Mouse (Mus musculus) urinary bladder, adult 2 months (tissue): ENCODE data around the gene Trim52. TPM values are rescaled to one million over a fixed set of nuclear protein-coding genes. Genes with fewer than 3 reads are reported as not detected.
"Not testable (repeated sequence)": the region's sequence is repeated elsewhere in the genome, so short reads cannot be mapped to it uniquely, and the experiment has no call there.

Experiments used
- DNase-seq: peaks from one replicate; pipeline ENCODE4 v3.0.0; 2022; ENCODE audit warnings: low spot score
- polyA plus RNA-seq: library from polyadenylated mRNA; depleted of rRNA; stranded (reverse); fragments of >200 nt; gene quantifications from 2 replicates; pipeline ENCODE4 v1.2.3, GENCODE M21; 2012; rRNA removed

The Trim52 gene
- polyA plus RNA-seq = not detected in 2 replicates

DNA sequence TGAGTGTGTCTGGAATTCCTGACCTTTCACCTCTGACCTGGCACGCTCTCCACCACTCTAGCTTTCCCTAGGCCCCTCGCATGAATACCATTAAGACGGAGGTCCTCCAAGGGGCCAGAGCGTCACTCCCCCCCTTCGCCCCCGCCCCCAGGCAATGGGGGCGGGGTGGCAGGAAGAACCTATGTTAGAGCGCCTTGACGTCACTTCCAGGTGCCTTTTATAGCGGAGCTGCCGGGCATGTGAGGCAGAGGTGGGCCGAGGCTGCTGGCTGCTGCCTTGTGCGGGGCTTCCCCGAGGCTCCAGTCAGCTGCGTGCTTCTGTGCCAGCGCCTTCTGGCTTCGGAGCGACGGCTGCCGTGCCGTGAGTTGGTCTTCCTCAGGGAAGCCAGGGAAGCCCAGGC is at the start of gene Trim52:
Trim52 (plus strand) TSS at position 219 of the 400 bp plus-strand sequence.
- no peak for DNase-seq

DNA sequence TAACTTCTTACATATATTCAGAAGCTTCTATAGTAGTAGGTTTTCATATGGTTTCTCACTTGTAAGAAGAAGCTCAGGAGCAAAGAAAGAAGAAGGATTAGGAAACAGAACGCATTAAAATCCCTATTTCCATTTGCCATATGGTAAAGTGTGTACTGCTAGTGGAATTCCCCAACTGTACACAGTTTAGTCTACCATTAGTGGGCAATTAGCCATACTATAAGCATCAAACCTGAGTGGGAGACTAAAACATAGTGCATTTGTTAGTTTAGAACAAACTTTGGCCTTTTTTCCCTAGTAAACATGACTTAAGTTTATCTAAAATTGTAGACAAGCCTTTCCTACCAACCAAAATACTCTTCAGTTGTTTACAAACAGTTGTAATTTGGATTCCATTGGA is 33.4 kb upstream of the Trim52 start:
- no peak for DNase-seq

DNA sequence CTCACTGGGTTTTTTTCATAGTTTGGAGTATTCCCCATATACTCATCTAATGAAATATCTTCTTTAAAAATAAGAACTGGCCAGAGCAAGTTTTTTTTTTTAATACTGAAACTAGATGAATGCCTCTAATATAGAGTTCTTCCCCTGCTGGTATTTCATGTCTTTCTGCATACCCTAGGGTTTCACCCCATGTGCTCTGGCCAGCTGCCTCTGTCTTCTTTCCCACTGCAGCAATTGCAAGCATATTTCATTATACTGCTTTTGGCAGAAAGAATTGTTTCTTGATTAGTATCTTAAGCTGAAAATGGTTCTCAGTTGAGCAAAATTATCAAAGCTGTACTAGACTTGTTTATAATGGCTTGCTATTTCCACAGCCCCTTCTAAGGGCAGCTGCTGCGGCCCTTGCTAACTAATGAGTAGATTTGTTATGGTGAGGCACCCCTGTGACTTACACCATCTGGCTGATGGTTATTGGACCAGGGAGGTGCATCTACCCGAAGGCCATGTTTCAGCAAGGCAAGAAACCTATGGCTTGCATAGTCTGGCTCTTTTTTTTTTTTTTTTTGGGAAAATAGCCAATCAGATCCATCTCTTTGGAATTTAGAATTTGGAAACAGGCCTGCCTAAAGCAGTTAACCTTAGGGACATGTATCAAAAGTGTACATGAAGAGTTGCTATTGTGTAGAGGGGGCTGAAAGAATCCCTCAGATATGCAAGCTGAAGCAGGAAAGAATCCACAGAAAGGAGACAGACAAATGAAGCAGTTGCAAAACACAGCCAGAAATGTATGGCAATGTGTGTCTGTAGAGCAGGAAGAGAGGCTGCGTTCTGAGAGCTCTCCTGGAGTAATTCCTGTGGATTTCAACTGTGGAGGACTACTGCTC is 30.6 kb upstream of the Trim52 start:
- DNase-seq = no peak

DNA sequence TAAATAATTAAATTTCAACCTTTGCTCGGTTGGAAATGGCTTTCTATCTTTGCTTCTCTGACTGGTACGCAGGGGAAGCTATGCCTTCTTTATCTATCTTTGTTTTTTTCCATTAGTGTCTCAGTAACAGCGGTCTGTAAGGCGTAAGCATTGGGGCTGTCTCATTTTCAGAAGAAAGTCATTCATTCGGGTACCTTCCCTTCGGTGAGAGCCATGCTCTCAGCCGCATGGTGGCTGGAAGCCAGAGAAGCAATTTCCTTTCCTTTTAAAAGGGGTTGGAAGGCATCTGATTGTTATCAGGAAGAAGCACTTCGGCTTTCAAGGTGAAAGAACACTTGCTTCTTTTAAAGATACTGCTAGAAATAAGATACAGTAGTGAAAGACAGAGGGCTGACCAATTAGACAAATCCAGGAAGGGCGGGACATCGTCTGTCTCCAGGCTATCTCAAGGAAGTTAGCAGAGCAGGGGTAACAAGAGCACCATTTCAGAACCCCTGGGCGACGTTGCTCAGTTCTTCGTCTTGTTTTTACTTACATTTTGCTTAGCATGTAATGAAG is 17.4 kb upstream of the Trim52 start:
- DNase-seq = no peak

DNA sequence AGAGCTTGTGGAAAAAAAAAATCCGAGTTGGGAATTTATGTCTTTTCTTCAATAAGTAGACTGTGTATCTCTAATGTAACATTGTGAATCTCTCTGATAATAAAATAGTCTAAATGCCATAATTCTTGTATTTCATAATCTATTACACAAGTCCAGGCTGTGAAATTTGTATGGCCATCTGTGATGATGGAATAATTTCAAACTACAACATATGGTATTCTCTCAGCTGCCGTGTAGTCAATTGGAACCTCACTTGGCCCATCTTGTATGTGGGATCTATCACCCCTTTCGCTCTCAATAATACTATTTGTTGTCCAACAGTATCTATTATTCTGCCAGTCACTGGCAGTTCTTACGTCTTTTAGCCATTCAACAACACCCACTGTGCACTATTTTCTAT is 9.2 kb upstream of the Trim52 start:
- DNase-seq = no peak

DNA sequence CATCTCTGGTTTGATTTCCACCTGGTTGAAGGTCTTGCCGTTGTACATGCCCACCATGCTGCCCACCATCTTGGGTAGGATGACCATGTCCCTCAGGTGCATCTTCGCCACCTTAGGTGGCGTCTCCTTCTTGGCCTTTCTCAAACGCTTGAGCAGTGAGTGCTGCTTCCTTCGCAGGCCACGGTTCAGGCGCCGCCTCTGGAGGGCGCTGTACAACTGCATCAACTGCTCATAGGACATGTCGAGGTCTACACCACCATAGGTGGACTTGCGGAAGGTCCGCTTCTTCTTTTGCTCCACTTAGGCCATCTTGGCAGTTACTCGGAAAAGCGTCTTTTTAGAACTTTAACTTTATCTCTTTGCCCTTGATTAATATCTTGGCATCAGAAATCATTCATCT is 5.1 kb upstream of the Trim52 start:
- no peak for DNase-seq

DNA sequence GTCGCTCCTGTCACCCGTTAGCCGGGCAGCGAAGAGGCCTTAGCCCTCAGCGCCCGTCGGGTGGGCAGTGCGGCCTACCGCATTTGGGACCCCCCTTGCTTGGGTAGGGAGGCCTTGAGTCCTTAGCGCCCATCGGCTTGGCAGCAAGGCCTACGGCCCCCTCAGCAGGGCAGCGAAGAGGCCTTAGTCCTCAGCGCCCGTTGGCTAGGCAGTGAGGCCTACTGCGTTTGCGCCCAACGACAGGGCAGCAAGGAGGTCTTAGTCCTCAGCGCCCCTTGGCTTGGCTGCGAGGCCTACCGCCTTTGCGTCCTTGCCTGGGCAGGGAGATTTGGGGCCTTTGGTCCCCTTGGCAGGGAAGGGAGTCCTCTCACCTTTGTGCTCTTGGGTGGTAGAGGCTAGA is 427 bp downstream of the Trim52 start:
- DNase-seq = no peak

DNA sequence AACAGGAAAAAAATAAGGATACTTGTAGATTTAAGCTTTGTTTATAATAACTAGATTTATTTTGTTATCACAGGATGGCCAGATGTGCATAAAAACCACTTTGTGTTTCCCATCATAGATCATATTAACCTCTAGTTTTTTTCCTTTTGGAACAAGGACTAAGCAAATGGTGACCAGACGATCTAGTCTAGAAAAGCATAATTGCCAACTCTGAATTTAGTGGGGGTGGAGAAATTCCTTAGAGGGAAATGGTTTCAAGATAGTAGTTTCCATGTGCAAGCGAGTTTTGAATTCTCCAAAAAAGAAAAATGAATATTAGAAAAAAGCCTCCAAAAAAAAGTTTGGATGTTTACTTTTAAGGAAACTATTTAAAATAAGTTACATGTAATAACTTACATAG is 13.4 kb downstream of the Trim52 start:
- DNase-seq = no peak

DNA sequence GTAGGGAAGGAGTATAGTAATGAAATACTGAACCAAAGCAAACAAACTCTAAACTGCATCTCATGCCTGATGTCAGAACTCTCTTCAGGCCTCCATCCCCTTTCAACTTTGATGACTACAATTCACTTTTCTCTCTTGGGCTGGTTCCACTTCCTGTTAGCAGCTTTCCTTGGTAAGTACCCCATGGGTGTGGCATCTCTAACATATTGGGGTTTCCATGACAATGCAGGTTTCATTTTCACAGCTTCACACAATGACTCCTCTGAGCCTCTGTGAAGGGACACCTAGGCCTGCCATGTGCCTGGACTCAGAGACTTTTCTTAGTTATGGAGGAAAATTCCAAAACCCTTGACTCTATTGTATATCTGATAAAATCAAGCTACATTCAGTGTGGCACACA is 30.3 kb downstream of the Trim52 start:
- DNase-seq = no peak

DNA sequence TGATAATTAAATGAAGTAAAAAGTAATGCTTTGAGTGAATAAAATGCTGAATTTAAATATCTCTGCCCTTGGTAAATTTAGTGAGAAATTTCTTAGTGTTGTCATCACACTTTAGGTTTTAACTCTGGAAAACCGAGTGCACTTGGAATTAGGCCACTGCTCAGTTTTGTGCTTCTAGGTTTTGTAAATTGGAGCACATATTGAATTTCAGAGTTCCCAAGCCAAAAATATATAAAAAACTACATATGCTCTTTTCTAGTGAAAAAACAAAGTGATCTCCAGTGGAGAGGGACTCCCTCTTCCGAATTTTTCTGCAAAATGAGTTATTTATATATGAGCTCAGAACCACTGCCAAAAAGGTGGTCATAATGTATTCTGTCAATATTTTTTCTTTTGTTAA is 45.2 kb downstream of the Trim52 start:
- DNase-seq = no peak

DNA sequence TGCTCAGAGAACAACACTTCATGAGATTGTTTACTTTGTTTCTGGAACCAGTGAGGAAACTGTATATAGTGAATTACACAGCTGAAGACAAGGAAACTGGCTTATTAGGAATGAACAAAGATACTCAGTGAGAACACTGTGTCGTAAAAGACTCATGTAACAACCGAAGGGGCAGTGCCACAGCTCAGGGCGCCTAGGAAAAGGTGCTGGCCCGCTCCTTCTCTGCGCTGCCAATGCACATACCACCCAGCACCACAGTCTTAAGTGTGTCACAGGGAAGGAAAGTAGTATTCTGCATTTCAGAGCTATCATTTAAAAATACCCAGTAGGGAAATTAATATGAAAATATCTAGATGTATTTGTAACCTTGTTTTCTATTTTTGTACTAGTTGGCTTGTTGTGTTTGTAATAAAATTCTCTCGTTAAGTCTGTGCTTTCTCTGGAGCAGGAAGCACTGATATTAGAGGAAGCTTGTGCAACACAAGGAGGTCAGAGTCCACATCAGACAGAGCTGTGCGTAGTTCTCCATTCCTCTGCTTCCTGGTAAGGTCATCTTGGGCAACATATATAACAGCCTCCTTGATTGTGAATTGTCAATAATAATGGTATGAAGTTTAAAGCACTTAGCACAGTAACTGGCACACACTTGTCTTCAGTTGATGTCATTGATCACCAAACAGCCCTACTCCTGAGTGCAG is 49.0 kb downstream of the Trim52 start:
- no peak for DNase-seq

DNA sequence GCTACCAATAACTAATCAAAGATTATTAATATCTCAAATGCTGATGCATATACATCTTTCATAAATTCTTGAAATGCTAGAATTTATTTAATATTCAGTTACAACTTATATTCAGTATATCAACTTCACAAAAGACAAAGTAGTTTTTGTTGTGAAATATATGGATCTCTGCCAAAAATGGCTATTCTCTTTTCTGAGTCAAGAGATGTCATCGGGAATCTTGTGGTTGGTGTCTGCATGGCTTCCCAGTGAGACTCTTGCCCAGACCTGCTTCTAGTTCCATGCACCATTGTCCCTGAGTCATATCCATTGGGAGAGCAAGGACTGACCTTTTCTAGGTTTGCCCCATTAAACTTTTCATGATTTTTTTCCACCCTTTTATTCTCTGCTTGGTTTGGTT is 50.5 kb downstream of the Trim52 start:
- no peak for DNase-seq

DNA sequence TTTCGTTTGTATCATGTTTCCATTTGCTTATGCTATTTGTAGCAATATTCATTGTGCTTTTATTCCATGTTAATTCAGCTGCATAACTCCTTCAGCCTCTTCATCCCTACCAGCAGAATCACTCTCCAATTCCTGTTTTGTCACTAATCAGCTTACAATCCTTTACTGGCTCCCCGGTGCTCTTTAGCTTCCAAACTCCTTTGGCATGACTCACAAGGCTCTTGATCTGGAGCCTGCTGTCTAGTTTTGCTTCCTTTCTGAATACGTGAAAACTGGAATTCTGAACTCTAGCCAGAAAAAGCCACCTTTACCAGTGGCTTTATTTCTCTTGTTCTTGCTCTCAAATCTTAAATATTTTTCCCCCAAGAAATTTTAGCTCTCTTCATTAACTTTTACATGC is 56.3 kb downstream of the Trim52 start:
- DNase-seq = no peak

DNA sequence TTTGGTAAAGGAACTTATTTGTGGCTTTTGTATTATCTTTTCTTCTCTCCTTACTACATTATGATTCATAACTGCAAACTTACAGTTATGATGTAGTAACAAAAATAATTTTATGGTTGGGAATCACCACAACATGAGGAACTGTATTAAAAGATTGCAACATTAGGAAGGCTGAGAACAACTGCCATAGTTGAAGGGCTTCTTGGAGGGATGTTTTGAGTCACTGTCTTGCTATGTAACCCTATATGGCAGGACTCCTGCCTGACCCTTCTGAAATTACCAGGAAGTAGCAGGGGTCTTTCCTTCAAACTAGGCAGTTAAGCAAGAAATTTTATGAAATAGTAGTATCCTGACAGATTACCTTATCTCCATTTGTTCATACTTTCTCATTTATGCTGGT is 57.2 kb downstream of the Trim52 start:
- no peak for DNase-seq

DNA sequence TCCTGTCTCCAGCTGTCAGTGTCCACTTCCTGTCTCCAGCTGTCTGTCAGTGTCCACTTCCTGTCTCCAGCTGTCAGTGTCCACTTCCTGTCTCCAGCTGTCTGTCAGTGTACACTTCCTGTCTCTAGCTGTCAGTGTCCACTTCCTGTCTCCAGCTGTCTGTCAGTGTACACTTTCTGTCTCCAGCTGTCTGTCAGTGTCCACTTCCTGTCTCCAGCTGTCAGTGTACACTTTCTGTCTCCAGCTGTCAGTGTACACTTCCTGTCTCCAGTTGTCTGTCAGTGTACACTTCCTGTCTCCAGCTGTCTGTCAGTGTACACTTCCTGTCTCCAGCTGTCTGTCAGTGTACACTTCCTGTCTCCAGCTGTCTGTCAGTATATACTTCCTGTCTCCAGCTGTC is 57.9 kb downstream of the Trim52 start:
- not testable (repeated sequence) for DNase-seq

DNA sequence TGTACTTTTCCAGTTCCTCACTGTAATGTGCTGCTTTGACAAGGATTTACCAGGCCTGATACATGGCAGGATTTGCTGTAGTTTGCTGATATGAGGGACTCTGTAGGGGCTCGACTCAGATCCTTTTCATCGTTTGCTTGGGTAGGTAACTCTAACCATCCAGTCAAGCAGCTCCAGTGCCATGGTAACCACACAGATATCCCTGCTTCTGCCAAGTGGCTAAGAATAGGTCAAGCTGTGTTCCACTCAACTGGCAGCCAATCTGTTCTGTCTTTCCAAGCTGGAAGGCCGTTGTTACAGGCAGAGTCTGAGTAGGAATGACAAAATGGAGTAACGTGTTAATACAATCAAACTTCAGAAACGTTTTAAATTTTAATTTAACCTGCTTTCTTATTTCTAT is 70.9 kb downstream of the Trim52 start:
- no peak for DNase-seq

DNA sequence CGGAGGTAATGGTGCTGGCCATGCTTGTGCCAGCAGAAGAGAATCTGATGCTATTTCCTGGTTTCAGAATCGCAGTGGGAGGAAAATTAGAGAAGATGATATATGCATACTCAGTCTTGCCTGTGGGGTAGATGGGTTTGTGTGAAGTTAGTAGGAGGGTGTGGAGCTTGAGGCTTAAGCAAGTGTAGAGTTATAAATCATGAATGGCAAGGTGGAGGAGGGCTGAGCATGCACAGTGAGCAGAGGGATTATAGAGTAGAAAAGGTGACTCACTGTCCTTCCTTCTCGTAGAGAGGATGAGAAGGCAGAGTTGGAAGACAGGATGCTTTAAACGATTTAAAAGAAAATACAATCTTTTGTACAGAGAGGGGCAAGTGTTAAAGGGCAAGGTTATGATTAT is 72.2 kb downstream of the Trim52 start:
- no peak for DNase-seq

DNA sequence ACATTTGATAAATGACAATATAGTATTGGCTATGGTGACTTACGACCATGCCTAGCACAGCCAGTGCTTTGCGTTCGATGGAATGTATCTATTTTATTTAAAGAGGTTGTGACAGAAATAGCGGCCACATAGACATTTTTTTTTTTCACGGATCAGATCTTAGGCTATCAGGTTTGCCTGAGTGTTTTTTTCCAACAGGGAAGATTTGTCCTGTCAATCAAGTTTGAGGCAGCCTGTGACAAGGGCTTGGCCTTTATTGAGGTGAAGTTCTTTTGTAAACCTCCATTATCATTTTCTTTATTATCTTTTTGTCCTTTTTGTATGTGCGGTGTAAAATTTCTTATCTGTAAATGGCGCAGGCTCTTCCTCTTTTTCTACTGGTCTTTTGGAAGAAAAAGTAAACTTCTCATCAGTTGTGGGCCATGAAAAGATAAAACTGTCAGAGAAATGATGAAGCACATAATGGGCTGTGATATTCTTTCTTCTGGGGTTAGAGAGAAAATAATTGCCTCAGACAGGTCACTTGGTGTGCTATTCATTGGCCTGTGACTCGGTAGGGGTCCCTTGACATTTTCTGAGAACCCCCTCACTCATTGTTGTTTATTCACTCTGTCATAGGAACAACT is 73.2 kb downstream of the Trim52 start:
- DNase-seq = no peak

DNA sequence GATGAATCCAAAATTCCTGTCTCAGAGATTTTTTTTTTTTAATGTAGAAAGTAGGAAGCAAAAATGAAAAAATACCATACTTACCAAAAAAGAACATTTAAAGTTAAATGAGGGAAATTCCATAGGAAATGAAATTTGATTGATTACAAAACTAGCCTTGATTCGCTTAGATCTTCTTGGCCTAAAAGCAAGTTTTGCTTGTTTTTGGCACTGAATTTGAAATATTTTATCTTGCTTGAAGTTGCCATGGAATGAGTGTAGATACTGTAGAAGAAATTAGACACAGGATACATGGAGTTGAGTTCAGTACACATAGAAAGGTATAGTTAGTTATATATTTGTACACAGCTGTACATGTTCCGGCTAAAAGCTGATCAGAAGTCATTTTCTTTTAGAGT is 73.7 kb downstream of the Trim52 start:
- DNase-seq = no peak

DNA sequence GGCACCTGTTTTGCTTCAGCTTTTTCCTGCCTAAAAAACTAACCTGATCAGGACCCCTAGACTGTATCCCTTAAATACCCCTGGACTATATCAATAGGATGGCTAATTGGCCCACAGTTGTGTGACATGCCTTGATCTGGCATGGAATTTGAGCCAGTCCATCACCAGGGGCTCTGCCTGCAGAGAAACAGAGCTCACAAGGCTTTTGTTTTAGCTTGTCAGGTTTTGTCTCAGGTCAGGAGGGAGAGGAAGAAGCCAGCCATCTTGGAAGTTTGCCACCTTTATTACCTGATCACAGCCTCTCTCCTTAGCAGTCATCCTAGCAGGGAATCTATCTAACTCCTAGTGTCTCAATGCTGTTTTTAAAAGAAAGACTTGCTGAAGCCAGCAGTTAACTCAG is 74.6 kb downstream of the Trim52 start:
- no peak for DNase-seq

DNA sequence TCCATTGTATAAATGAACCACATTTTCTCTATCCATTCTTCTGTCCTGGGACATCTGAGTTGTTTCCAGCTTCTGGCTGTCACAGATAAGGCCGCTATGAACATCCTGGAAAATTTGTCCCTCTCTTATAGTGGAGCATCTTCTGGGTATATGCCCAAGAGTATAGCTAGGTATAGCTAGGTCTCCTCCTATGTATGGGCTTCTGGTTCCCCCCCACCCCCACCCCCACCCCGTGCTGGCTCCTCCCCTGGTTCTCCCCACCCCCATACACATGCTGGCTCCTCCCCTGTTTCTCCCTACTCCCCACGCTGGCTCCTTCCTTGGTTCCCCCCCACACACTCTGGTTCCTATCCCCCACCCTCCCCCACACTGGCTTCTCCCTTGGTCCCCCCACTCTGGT is 78.0 kb downstream of the Trim52 start:
- DNase-seq = no peak
